Mouse (Mus musculus): ENCODE data around the gene Mta3. TPM values are rescaled to one million over a fixed set of nuclear protein-coding genes. Genes with fewer than 3 reads are reported as not detected.

Gene Mta3
- polyA plus RNA-seq, 1 experiment from 2014 or later = 40.3 TPM

DNA sequence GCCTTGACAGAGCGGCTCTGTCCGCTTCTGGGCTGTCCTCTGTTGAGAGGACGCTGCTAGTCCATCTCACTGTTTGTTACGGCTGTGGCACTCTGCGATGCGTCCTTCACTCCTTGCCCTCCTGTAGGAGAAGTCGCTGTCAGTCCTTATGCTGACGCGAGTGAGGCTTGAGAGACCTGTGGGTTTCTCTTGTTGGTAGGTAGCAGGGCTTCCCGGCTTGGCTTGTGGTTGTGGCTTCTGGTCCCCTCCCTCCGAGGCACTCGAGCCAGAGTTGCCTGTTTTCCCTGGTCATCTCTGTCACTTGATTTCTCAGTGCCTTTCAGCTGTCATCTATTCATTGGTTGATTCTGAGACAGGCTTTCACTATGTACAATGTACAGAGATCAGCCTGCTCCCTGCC lies 14.5 kb downstream of the Mta3 start:
- Histone ChIP-seq H3K36me3 (peaks cover 39% of the 10 kb centered on the region), H3K4me3 (no peak overlapping the region), H3K9me3 (peaks cover 12% of the 10 kb centered on the region; the same call in 1 of the 2 replicates), H3K27me3 (ENCODE audit: insufficient read depth, poor library complexity, severe bottlenecking) (no peaks in the 10 kb centered on the region), H3K4me1 (replicated peaks) (peaks cover 4% of the 10 kb centered on the region), H3K27ac (no peak overlapping the region)
- DNase-seq (ENCODE audit: low spot score) = no peak
- 88% methylated on average over 12 of the region's 12 CpGs for WGBS

DNA sequence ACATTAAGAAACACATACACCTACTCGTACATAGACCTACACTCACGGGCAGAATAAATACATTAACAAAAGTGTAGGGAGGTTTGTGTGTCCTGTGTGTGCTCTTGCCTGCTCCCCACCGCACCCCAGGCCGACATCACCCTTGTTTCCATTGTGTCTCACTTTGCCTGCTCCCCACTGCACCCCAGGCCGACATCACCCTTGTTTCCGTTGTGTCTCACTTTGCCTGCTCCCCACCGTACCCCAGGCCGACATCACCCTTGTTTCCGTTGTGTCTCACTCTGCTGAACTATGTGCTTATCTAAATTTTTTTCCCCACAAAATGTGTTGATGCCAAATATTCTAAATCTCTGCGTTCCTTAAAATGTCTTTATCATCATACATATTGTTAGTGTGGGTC lies 15.2 kb downstream of the Mta3 start:
- H3K4me1 ChIP-seq (replicated peaks) = peaks cover 4% of the 10 kb centered on the region
- H3K36me3 ChIP-seq = peaks cover 32% of the 10 kb centered on the region
- H3K4me3 ChIP-seq = no peak overlapping the region
- 94% methylated on average over 10 of the region's 10 CpGs for WGBS
- H3K27ac ChIP-seq = no peak overlapping the region
- H3K27me3 ChIP-seq (ENCODE audit: insufficient read depth, poor library complexity, severe bottlenecking) = no peaks in the 10 kb centered on the region
- H3K9me3 ChIP-seq = peaks cover 11% of the 10 kb centered on the region; the same call in 1 of the 2 replicates
- no peak for DNase-seq (ENCODE audit: low spot score)

DNA sequence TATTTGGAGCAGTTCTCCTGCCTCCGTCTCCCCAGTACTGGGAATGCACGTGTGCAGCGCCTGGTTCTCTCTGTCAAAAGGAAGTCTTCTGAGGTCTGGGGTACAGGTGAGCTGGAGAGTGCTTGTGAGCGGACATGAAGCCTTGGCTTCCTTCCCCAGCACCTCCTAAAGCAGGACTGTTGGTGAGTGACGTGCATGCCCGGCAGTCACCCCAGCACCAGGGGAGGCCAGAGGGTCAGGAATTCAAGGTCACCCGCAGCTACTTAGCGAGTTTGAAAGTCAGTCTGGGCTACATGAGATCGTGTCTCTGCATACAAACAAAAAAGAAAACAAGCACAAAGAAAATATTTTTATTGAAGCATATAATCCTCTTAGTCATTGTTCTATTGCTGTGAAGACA lies 17.1 kb downstream of the Mta3 start:
- H3K4me3 ChIP-seq = no peak overlapping the region
- peaks cover 4% of the 10 kb centered on the region for H3K4me1 ChIP-seq (replicated peaks)
- H3K27me3 ChIP-seq (ENCODE audit: insufficient read depth, poor library complexity, severe bottlenecking) = no peaks in the 10 kb centered on the region
- no peaks in the 10 kb centered on the region for H3K9me3 ChIP-seq
- DNase-seq (ENCODE audit: low spot score) = no peak
- H3K36me3 ChIP-seq = peaks cover 21% of the 10 kb centered on the region
- H3K27ac ChIP-seq = no peak overlapping the region
- WGBS = 68% methylated on average over 9 of the region's 9 CpGs

DNA sequence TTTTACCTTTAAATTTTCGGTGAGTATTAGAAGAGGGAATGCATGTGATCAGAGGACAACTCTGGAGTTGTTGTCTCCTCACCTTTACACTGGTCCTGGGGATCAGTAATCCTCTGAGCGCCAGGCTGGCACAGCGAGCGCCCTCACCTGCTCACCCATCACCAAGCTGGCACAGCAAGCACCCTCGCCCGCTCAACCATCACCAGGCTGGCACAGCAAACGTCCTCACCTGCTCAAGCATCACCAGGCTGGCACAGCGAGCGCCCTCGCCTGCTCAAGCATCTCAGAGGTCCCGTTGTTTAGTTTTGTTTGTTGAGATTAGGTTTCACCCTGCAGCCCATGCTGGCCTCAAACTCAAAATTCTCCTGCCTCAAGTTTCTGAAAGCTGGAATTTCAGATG lies 20.5 kb downstream of the Mta3 start:
- 89% methylated on average over 11 of the region's 11 CpGs for WGBS
- Histone ChIP-seq H3K36me3 (0 out of 2 replicates have a peak, but pooled peaks cover 9% of the 10 kb centered on the region), H3K9me3 (no peaks in the 10 kb centered on the region), H3K27ac (no peak overlapping the region), H3K27me3 (ENCODE audit: insufficient read depth, poor library complexity, severe bottlenecking) (no peaks in the 10 kb centered on the region), H3K4me3 (no peak overlapping the region), H3K4me1 (replicated peaks) (peaks cover 4% of the 10 kb centered on the region)
- DNase-seq (ENCODE audit: low spot score) = no peak

DNA sequence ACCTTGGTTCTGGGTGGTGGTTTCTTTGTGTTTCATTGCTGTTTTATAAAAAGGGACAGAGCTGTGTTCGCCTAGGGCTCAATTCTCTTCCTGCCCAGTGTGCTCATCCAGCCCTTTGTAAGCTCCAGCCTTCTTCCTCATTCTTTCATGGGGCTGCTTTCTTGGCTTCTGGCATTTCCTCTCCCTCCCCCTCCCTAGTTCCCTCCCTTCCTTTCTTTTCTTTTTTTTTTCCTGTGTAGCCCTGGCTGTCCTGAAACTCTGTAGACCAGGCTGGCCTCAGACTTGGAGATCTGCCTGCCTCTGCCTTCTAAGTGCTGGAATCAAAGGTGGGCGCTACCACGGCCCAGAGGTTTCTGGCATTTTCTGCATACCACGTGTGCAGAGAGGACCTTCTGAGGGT lies 21.7 kb downstream of the Mta3 start:
- WGBS = 92% methylated on average over 4 of the region's 4 CpGs
- Histone ChIP-seq H3K4me3 (no peak overlapping the region), H3K27ac (no peak overlapping the region), H3K4me1 (replicated peaks) (peaks cover 13% of the 10 kb centered on the region), H3K27me3 (ENCODE audit: insufficient read depth, poor library complexity, severe bottlenecking) (no peaks in the 10 kb centered on the region), H3K9me3 (no peaks in the 10 kb centered on the region), H3K36me3 (0 out of 2 replicates have a peak, but pooled peaks cover 9% of the 10 kb centered on the region)
- DNase-seq (ENCODE audit: low spot score) = no peak

DNA sequence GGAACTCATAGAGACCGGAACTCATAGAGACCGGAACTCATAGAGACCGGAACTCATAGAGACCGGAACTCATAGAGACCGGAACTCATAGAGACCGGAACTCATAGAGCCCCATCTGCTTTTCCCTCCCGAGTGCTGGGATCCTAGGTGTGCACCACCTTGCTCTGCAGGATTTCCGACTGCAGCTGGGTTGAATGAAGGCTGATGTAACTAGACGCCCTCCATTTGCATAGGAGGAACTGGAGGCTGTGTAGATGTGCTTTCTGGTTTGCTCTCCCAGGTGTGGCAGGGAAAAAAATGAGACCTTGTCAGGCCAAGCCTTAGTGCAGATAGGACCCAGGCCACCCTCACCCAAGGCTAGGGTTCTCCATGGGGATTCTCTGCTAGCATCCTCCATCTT lies 23.1 kb downstream of the Mta3 start:
- DNase-seq (ENCODE audit: low spot score) = no peak
- WGBS = 97% methylated on average over 9 of the region's 9 CpGs
- Histone ChIP-seq H3K36me3 (peaks cover 11% of the 10 kb centered on the region; the same call in 1 of the 2 replicates), H3K4me3 (no peak overlapping the region), H3K4me1 (replicated peaks) (peaks cover 9% of the 10 kb centered on the region; the same call in 1 of the 2 replicates), H3K27me3 (ENCODE audit: insufficient read depth, poor library complexity, severe bottlenecking) (no peaks in the 10 kb centered on the region), H3K27ac (no peak overlapping the region), H3K9me3 (no peaks in the 10 kb centered on the region)

DNA sequence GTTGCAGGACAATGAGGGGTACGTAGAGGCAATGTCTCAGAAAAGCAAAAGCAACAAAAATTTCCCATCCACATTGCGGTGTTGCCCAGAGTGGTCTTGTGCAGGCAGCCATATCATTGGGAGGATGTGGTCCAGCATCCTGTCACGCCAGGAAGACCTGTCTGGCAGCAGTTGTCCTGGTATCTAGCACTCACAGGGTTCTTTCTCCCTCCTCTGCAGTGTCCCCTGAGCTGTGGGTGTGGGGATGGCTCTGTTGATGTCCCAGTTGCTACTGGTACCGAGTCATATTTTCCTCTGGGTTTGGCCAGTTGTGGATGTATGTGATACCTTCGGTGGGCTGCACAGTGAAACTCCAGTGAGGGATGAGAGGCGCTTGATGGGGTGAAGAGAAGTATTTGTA lies 24.2 kb downstream of the Mta3 start:
- peaks cover 9% of the 10 kb centered on the region; the same call in 1 of the 2 replicates for H3K4me1 ChIP-seq (replicated peaks)
- no peak overlapping the region for H3K27ac ChIP-seq
- no peak for DNase-seq (ENCODE audit: low spot score)
- no peaks in the 10 kb centered on the region for H3K27me3 ChIP-seq (ENCODE audit: insufficient read depth, poor library complexity, severe bottlenecking)
- 94% methylated on average over 6 of the region's 6 CpGs for WGBS
- H3K4me3 ChIP-seq = no peak overlapping the region
- no peaks in the 10 kb centered on the region for H3K9me3 ChIP-seq
- peaks cover 11% of the 10 kb centered on the region; the same call in 1 of the 2 replicates for H3K36me3 ChIP-seq

DNA sequence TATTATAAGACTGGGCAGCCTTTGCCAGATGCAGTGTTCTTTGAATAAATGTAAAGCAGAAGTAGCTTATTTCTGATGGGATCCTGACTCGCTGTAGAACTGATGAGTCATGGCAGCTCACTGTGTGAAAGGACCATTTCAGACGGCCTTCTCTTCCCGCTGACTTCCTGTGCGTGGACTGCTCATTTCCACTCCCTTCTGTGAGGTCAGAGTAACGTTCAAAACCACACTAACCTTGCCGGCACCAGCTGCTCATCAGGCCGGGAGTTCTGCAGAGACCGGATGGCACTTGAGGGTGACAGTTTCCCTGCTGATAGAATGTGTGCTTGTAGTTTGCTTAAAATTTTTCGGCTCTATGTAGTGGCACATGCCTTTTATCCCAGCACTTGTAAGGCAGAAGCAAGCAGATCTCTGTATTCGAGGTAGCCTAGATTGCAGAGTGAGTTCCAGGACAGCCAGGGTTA lies 26.2 kb downstream of the Mta3 start:
- no peak for DNase-seq (ENCODE audit: low spot score)
- no peaks in the 10 kb centered on the region for H3K9me3 ChIP-seq
- H3K4me1 ChIP-seq (replicated peaks) = peaks cover 9% of the 10 kb centered on the region; the same call in 1 of the 2 replicates
- H3K36me3 ChIP-seq = peaks cover 6% of the 10 kb centered on the region; the same call in 1 of the 2 replicates
- 69% methylated on average over 10 of the region's 10 CpGs for WGBS
- H3K27me3 ChIP-seq (ENCODE audit: insufficient read depth, poor library complexity, severe bottlenecking) = no peaks in the 10 kb centered on the region
- H3K27ac ChIP-seq = no peak overlapping the region
- no peak overlapping the region for H3K4me3 ChIP-seq

DNA sequence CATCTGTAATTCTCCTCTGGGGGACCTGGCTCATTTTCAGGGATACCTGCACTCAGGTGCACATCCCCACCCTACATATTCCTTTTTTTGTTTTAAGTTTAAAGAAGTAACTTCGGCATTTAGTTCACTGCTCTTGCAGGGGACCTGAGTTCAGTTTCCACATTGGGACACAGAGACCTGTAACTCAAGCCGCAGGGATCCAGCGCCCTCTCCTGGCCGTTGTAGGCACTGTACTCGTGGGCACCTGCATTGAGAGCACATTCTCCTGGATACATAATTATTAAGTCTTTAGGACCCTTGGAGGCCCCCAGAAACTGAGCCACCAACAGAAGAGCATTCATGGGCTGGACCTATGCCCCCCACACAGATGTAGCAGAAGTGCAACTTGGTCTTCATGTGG lies 26.8 kb downstream of the Mta3 start:
- Histone ChIP-seq H3K27ac (no peak overlapping the region), H3K4me3 (no peak overlapping the region), H3K36me3 (peaks cover 2% of the 10 kb centered on the region; the same call in 1 of the 2 replicates), H3K9me3 (no peaks in the 10 kb centered on the region), H3K27me3 (ENCODE audit: insufficient read depth, poor library complexity, severe bottlenecking) (no peaks in the 10 kb centered on the region), H3K4me1 (replicated peaks) (peaks cover 9% of the 10 kb centered on the region; the same call in 1 of the 2 replicates)
- DNase-seq (ENCODE audit: low spot score) = peak; percentile 57
- 48% methylated on average over 5 of the region's 5 CpGs for WGBS

DNA sequence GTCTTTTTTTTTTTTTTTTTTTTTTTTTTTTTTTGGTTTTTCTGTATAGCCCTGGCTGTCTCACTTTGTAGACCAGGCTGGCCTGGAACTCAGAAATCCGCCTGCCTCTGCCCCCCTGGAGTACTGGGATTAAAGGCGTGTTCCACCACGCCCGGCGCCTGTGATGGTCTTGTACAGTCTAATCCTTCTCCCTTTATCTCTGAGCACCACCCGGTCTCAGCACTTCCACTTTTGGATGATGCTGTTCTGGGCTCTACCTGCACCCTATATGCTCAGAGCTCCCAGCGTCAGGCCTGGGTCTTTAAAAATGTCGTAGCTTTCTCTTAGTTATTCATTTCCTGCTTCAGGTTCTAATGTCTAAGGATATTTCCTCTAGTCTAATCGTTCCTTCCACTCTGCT lies 30.7 kb downstream of the Mta3 start:
- no peaks in the 10 kb centered on the region for H3K9me3 ChIP-seq
- H3K4me3 ChIP-seq = no peak overlapping the region
- H3K36me3 ChIP-seq = peaks cover 22% of the 10 kb centered on the region
- no peak overlapping the region for H3K27ac ChIP-seq
- peaks cover 6% of the 10 kb centered on the region for H3K4me1 ChIP-seq (replicated peaks)
- DNase-seq (ENCODE audit: low spot score) = no peak
- WGBS = 90% methylated on average over 9 of the region's 9 CpGs
- H3K27me3 ChIP-seq (ENCODE audit: insufficient read depth, poor library complexity, severe bottlenecking) = no peaks in the 10 kb centered on the region

DNA sequence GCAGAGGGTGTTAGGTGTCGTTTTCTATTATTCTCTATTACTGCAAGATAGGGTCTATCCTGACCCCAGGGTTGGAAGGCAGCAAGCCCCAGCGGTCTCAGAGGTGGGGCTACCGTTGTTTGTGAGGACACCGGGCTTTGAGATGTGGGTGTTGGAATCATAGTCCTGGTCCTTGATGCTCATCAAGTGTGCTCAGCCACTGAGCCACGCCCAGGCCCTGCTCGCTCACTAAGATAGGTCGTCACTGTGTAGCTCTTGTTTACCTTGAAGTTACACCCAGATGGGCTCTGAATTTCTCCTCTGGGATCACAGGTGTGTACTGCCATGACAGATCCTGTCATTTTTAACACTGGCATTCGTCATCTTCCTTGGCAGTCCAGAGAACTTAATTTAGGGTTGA lies 31.8 kb downstream of the Mta3 start:
- peaks cover 22% of the 10 kb centered on the region for H3K36me3 ChIP-seq
- H3K9me3 ChIP-seq = no peaks in the 10 kb centered on the region
- H3K27ac ChIP-seq = no peak overlapping the region
- H3K27me3 ChIP-seq (ENCODE audit: insufficient read depth, poor library complexity, severe bottlenecking) = no peaks in the 10 kb centered on the region
- H3K4me1 ChIP-seq (replicated peaks) = no peaks in the 10 kb centered on the region; the same call in 1 of the 2 replicates
- no peak overlapping the region for H3K4me3 ChIP-seq
- no peak for DNase-seq (ENCODE audit: low spot score)
- 94% methylated on average over 8 of the region's 8 CpGs for WGBS

DNA sequence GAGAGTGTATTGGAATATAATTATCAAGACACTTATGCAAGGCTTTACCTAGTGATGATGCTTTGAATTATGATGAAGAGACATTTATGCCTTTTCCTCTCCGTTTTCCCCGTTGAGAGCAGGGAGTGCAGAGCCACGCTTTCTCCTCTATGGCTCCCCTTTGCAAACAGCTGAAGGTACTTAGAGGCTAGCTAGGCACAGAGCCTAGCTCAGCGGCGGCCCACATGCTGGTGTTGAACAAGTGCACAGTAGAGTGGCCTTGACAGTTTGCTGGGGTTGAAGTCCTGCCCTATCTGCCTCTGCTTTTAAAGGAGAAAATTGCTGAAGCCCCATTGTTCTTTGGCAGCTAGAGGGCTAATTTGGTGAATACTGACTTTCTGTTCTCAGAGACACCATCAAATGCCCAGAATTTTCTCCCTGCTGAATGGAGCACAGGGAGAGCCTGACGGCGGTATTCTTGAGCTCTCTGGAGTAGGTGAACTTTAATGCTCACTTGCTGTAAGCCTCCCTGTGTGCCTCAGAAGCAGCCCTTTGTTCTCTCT lies 34.2 kb downstream of the Mta3 start:
- WGBS = 79% methylated on average over 7 of the region's 7 CpGs
- H3K36me3 ChIP-seq = peaks cover 37% of the 10 kb centered on the region
- H3K4me3 ChIP-seq = no peak overlapping the region
- H3K27me3 ChIP-seq (ENCODE audit: insufficient read depth, poor library complexity, severe bottlenecking) = no peaks in the 10 kb centered on the region
- peaks cover 11% of the 10 kb centered on the region for H3K9me3 ChIP-seq
- no peaks in the 10 kb centered on the region; the same call in 1 of the 2 replicates for H3K4me1 ChIP-seq (replicated peaks)
- H3K27ac ChIP-seq = no peak overlapping the region
- DNase-seq (ENCODE audit: low spot score) = no peak

DNA sequence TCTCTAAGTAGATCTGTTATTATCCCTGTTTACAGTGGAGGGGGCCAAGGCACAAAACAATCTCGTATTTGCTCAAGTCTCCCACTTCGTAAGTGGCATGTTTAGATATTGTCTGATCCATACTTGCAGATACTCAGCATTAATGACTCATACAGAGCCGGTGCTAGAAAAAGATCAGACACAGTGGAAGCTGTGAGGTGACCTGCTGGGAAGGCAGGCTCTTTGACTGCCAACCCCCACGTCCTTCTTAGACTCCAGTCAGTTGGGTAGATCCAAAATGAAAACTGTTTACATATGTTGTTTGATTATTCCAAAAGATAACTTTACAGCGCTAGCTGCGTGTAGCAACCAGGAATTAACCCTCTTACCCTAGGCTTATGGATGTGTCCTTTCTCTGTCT lies 35.3 kb downstream of the Mta3 start:
- WGBS = 84% methylated on average over 6 of the region's 6 CpGs
- no peak overlapping the region for H3K27ac ChIP-seq
- no peak overlapping the region for H3K4me3 ChIP-seq
- H3K36me3 ChIP-seq = peaks cover 46% of the 10 kb centered on the region
- H3K4me1 ChIP-seq (replicated peaks) = no peaks in the 10 kb centered on the region; the same call in 1 of the 2 replicates
- no peaks in the 10 kb centered on the region for H3K27me3 ChIP-seq (ENCODE audit: insufficient read depth, poor library complexity, severe bottlenecking)
- H3K9me3 ChIP-seq = peaks cover 15% of the 10 kb centered on the region
- DNase-seq (ENCODE audit: low spot score) = no peak

Measured in hindbrain, embryonic 10.5 days (tissue).